Mouse (Mus musculus): ENCODE results near the gene Trim46.

Trim46 gene

DNA sequence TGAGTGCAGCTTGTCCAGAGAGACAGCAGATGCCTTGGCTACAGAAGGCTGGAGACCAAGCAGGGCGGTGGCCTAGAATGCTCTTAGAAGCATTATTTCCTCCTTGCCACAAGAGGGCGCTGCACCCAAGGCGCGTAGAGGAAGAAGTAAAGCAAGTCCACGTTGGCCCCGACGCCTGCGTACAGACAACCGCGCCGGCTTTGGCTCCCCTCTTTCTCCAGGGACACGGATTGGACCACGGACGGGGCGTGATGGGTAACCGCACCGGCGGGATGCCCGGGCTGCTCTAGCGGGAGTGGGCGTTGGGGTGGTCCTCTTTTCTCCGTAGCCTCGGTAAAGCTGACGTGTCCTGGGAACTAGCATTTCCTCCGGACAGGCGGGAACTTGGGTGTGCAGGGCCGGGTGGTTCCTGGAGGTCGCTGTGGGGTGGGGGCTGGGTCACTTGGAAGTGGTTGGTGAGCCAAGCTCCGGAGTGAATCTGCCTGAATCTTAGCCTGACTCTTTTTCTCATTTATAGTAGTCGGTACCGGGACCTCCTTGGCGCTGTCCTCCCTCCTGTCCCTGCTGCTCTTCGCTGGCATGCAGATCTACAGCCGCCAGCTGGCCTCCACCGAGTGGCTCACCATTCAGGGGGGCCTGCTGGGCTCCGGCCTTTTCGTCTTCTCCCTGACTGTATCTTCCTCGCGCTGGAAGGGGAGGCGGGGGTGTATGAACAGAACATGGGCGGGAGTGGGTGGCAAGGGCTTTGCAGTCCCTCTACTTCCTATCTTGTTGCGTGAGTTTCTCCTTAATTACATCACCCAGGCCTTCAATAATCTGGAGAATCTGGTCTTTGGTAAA, at the start of gene Trim46:
Gene Trim46 (minus strand): TSS at position 49 of the 840 bp plus-strand sequence.
- peak; percentile 89 to 92 for DNase-seq

DNA sequence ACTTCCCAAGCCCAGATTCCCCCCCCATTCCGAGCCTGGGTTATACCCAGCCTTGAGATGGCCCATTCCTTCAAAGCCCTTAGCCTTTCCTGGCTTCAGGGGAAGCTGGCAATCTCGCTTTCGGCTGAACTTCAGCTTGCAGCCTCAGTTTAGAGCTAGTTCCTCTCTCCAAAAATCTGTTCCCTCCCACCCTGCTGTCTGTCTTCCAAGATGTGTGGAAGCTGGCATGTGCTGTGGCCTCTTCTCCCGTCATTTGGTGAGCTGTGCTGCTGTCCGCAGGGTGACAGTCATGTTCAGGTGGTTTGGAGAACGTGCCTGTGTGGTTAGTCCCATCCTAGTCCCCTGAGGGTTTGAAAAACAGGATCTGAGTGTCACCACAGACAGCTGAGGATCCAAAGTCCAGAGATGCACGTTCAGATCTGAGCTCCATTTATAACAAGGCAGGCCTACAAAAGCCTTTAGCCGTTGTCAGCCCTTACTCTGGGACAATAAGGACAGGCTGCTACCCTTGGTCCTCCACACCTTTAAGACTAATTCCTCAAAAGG, 49.6 kb upstream of the Trim46 start:
- no peak for DNase-seq

DNA sequence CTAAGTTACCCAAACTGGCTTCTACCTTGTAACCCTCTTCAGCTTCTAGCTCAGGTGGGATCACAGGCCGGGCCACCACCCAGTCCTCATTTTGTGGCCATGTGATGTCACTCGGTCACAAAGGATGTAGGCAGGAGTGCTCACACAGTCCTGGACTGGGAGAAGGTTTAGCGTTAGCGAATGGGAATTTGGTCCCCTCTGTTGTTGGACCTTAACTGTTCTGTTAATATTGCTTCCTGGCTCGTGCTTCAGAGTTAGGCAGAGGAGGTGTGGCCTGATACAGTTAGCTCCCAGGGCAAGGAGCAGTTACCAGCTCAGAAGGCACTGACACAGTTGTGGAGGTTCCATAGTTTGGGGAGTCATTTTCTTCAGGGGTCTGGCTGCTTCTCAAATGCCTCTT, 48.1 kb upstream of the Trim46 start:
- DNase-seq: no peak

DNA sequence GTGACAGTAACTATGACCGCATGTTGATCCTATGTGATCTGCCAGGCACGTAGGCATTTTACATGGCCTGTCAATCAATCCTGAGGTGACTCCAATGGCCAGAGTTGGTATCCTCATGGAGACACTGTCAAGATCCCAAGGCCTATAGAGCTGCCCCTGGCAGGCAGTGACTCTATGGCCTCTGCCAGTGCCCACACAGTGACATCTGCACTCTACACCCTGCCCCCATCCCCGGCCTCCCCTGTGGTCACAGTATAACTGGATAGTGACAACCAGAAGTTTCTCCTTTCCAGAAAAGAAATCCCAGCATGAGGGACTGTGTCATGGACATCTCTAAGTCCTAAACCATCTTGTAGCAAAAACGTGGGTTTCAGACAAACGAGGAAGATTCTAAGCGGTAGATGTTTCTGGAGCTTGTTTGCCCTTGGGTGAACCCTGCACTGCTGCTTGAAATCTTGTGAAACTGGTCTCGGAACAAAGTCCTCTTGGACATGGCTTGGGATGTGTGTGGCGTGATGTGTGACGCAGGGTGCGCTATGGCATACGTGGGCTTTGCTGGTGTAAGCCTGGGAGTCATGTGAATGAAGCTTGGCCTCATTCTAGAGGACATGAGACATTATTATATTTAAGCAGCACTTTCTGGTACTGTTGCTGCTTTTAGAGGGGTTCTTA, 47.3 kb upstream of the Trim46 start:
- DNase-seq: peak; percentile 33 to 54

DNA sequence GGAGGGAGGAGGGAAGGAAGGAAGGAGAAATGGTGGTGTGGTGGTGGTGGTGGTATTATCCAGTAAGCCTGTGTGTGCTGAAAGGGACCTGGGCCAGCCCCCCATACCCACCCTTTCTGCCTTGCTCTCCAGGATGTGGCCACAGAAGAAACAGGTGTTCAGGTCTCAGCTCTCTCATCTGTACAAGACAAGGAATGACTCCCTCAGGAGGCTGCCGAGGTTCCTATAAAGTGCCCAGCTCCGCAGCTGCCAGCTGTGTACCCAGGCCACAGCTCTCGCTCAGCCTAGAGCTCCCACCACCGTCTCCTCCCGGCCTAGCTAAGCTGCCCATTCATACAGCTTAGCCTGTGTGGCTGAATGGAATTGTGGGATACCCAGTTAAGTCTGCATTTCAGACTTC, 46.2 kb upstream of the Trim46 start:
- DNase-seq: no peak

DNA sequence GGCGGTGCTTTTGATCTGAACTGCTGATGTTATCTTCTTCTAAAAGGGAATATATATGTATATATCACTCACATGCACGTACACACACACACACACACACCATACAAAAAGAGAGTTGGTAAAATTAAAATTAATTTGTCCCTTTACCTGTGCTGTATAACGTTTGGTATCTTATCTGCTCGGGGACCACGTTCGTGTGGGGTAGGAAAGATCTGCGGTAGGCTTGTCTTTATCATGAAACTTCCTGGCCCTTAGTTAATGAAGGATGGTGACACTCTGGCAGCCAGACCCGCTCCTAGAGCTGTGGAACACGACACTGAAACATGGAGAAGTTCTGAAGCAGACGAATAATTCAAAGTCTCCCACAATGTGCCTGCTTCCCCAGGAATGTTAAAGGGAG, 45.8 kb upstream of the Trim46 start:
- no peak for DNase-seq

DNA sequence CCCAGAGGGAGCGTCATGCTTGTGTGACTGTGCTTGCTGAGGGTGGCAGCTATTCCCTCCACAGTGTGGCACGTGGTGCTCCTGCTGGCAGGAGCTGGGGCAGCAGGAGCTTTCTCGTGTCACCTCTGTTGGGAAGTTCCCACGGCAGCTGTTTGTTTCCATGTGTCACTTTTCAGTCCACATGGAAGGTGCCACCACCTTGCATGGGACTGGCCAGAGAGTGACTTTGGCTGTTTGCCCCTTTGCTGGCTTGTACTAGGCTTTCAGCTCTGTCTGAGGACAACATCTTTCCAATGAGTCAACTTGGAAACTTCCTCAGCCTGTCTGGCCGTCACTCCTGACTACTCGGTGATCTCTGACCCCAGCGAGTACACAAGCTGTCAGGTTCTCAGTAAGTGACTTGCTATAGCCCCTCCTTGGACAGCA, 42.4 kb upstream of the Trim46 start:
- DNase-seq: peak in 1 of 2 experiments; percentile 20

DNA sequence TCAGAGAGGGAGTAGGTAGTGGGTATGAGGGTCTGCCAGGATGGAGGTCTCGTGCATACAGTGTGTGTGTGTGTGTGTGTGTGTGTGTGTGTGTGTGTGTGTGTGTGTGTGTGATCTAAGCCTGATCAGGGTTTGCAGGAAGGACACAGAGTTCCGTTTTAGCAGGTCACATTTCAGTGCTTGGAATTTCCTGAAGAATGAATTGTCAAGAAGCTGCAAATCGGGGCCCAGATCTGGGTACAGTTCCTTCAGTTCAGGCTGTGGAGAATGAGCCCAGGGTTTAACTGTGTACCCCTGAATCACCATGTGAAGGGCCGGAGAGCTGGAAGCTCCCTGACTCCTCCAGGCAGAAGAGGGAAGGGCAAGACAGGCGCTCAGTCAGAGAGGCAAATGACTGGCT, 41.2 kb upstream of the Trim46 start:
- no peak for DNase-seq

DNA sequence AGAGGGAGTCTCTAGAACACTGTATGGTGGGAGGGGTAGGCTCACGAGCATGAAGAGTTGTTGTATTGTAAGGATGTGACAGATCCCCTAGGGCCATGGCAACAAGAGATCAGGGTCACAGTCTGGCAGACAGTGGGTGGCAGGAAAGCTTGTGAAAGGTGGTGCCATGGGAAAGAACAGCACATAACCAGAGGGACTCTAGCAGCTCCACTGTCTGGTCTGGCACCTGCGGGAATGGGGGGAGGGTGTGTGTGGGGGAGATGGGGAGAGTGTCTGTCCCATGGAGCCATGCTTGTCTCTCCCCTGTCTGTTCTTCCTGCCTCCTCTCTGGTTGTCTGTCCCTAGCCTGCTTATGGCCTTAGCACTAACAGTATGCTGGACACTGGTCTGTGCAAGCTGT, 39.4 kb upstream of the Trim46 start:
- no peak for DNase-seq

DNA sequence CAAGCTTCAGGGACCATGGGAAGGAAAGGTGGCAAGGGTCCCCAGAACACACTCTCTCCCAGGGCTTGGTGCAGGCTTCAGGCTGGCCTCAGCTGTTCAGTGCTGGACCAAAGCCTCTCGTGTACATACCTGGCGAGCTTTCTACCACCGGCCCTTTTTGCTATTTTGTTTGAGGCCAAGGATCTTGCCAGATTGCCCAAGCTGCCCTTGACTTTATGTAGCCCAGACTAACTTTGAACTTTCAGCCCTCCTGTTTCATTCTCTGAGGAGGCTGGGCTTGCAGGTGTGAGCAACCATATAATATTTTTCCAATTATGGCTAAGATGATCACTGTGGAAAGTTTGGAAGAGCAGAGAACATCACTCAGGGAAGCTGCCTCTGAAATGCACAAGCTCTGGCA, 38.2 kb upstream of the Trim46 start:
- no peak for DNase-seq

DNA sequence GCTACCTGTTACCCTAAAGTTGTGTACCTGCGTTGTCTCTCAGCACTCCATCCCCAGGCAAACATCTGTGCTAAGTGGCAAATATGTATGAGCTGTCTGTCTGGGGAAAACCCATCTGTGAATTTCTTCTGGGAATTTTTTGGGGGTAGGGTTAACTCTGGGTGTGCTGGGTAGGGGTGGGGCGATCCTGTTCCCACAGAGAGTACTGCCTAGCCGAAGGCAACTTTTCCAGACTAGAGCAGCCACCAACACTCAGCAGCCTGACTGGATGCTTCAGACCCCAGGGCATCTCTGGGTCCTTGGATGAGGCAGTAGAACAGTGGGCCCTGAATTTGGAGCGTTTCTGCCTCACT, 36.2 kb upstream of the Trim46 start:
- DNase-seq: no peak

DNA sequence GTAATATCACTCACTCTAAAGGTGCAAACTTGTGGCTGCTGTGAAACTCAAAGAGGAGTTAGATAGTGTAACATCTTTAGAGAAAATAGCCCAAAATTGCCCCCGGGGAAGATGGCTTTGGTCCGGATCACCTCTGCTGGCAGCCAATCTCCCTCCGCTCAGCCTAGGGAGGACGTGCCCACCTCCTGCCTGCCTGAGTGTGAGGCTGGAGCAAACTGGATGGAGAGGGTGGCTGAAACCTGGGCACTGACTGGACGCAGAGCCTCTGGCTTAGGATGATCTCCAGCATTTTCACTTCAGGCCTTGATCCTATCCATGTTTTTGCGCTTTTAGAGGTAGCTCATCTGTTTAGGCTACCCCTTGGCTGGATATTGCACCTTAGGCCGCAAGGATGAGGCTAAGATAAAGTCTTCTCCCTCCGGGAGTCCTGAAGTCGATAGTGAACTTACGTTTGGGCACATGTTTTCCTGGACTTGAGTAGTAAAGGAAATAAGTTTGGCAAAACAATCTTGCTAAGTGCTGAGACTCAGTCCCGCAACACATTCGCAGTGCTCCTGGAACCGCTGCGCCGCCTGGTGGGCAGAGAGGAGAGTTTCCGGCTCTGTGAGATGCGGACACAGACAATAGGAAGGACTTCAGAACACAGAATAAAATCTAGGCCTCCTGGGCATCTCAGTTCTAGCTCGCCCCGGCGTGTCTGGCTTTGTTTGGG, 35.6 kb upstream of the Trim46 start:
- peak; percentile 88 to 92 for DNase-seq

DNA sequence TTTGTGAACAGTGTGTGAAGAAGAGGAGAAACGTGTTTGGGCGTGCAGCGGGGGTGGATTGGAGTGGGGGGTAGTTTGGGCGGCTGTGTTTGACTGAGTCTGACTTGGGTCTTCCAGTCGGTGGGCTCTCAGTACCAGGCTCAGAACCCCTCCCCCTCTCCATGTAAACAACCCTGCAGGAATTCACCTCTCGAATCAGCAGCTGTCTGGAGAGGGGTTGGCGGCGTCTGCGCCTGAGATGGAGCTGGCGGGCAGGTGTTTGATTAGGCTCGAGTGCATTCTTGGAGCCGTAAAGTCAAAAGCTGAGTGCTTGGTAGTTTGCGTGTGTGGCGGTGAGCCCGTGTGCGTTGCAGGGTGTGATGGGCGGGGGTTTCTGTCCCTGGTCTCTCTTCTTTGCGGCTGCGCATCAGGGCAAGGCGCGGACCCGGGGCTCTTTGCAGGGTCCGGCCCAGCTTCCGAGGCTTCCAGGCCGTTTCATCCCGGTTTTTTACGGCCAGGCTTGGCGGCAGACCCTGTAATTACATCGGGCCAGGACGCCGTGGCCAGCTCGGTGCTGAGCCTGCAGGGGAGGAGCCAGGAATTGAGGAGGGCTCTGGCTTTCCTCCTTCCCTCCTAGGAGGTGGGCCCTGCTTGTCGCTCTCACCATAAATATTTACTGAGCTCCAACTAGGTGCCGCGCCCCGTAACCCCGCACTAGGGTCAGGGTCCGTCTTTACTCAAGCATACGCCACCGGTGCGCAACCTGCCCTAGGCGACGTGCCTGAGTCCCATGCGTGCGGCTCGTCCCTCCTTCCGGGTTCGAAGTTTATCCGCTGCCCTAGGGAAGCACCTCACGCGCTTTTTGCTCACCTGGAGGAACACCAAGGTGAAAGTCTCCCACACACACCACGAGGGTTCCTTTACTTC, 34.8 kb upstream of the Trim46 start, which contains the start of gene Efna1:
Gene Efna1 (minus strand): TSS at position 537 of the 906 bp plus-strand sequence.
- DNase-seq: peak; percentile 88 to 91

DNA sequence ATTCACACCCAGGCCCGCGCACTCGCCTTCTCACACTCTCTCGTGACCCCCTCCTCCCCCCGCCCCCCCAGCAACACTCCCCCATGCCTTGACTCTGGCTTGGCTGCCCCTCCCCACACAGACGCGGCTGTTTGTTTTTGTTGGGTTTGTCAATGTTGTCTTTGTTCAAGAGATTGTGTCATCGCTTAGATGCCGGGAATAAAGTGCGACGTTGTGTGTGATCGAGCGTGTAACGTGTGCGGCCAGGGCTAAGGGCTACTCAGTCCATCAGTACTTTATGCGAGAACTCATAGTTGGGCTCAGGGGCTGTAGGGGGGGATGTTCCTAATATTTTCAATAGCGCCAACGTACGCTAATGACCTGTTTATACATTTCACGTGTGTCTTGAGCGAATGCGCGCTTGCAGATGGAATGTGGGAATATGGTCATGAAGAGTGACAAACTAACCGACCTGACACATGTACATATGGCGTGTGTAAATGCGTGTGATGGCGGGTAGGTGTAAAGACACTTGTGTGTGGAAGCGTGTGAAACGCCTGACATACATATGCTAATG, 34.0 kb upstream of the Trim46 start:
- DNase-seq: peak; percentile 73 to 84

DNA sequence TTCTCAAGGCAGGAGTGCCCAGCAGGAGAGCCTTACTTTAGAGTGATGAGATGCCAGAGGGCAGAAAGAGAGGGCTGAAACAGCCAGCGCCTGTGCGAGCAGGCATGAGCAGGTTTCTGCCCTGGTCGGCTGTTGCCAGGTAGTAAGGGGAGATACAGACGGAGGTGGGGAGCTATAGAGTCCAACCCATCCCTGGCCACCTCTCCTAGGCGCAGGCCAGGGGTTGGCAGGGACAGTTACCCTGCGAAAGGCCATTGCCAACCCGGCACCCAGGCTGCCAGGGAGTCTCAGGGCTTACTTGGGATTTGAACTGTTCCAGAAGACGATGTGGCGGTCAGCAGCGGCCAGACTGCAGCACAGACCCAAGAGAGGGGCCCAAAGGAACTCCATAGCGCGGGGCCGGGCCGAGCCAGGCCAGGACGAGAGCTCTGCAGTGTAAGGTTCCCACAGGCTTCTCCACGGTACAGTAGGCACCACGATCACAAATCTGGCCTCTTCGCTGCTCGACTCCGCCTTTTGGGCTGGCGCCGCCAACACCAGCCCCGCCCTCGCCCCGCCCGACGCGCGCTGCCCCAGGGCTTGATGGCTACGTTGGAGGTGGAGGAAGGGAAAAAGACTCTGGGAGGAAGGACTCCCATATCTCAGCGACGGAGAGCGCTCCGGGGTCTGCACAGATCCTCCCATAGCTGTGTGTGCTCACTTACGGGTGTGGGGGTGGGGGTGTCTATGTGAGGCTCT, 33.2 kb upstream of the Trim46 start:
- DNase-seq: peak; percentile 92 to 94

DNA sequence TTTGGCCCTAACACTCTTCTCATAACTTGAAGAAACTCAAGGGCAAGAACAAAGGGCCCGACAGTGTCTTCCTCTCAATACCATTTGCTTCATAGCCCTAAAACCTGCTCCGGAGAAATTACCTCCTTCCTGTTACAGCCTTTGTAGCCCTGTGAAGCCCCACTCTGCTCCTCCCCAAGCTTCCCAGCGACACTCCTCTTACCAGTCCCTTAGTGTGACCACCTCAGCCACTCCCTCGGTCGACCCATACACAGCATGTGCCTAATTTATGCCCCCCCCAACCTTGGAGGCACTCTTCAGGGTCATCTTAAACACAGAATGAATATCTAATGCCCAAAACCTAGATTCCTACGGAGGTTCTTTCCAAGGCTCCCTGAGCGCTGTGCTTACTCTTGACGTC, 32.5 kb upstream of the Trim46 start:
- no peak for DNase-seq

DNA sequence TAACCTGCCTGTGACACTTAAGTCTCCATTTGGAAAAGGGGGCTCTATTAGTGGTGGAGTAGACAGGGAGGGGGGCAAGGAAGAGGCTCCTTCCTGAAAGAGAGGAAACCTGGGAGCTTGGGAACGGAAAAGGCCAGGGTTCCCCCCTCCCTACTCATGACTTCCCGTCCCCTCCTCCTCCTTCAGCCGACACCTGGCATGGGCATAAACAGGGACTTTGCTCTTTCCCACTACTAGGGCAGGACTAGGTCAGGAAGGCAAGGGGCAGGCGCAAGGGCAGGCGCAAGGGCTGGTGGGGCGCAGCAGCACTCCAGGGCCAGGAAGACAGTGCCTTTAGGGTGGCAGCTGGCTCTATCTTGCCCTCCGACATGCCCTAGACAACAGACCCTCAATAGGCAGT, 32.0 kb upstream of the Trim46 start:
- peak; percentile 83 to 89 for DNase-seq

DNA sequence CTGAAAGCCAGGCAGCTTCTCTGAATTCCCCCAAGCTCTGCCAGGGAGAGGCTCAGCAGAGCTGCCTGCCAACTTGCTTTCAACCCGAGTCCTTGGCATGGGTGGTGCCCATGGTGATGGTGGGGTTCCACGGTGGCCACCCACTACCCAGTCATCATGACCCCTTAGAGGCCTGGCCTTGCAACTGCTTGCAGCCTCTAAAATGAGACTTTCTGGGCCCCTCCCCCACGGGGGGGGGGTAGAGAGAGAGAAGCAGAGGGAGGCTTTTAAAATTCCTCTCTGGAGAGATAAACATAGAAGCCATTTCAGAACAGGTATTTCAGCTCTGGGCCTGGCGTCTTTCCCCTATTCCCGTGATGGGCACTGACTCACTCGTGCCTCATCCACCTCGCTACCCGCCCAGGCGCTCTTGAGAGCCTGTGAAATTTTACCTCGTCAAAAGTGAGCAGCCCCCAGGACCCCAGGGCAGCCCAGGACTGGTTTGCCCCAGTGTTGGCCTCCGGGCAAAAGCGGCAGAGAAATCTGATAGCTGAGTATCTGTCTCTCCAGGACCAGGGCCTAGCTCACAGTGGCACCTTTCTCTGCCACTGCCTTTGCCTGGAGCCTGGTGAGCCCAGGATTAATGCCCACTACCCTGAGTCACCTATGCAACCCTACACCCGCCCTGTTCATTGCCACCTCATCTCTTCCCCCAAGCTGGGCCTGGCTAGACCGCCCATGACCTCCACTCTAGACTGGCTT, 31.3 kb upstream of the Trim46 start:
- DNase-seq: peak; percentile 77 to 83

DNA sequence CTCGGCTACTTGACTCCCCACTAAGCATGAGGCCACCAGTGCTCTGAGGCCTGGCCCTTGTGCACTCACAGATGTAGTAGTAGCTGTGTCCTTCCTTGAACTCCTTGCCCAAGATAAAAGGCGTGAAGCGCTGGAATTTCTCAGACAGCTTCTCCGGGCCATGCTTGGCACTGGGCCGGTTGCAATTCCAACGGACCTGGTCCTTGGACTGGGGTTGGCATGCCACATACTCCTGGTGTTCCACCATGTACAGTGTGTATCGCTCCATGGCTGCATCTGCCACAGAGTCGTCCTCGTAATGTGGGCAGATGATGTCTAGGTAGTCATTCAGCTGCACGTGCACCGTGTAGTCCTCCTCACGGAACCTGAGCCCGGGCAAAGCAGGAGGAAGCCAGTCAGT, 30.0 kb upstream of the Trim46 start:
- no peak for DNase-seq

DNA sequence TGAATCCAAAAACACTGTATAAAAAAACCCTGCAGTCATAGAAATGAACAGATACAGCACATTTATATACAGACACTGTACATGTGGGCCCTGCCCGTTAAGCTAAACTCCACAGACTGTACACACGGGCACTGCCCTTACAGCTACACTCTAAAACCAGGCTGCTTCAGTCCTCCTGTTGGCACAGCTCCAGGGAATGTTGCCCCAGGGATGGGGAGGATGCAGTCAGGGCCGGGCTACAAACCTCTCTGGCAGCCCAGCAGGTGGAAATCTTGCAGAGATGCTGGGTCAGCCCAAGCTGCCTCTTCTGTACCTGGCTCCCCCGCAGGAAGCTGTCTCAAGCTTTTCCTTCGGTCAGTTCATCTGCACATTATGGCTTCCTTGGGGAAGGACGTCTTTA, 25.7 kb upstream of the Trim46 start:
- DNase-seq: peak; percentile 33 to 44

All from lung, adult 18-20 months (tissue).